Mouse (Mus musculus): ENCODE measurements around the gene Exoc4. TPM values are rescaled to one million over a fixed set of nuclear protein-coding genes. Genes with fewer than 3 reads are reported as not detected.

Gene Exoc4
- polyA plus RNA-seq, 1 experiment from 2014 or later: 40.2 TPM

GRCm38 (mm10) chr6:33823171-33823570 is 574.3 kb downstream of the Exoc4 start:
- Histone ChIP-seq H3K9ac (replicated peaks; ENCODE audit: low read depth, low read length) (no peak overlapping the region), H3K27me3 (ENCODE audit: control insufficient read depth, insufficient read depth, low read length) (no peaks in the 10 kb centered on the region), H3K9me3 (ENCODE audit: control insufficient read depth, low read depth, low read length) (no peaks in the 10 kb centered on the region), H3K4me1 (ENCODE audit: control insufficient read depth, insufficient read depth, low read length) (no peaks in the 10 kb centered on the region), H3K27ac (ENCODE audit: low read length) (no peak overlapping the region), H3K4me3 (ENCODE audit: low read depth, low read length) (no peak overlapping the region), H3K36me3 (ENCODE audit: control insufficient read depth, insufficient read depth, low read length) (no peaks in the 10 kb centered on the region), H3K4me2 (replicated peaks; ENCODE audit: low read depth, low read length) (no peak overlapping the region)
- ATAC-seq (ENCODE audit: insufficient number of reproducible peaks, insufficient read depth, low FRiP score, low read depth): no peak
- WGBS: 80% methylated on average over 2 of the region's 2 CpGs

- Histone ChIP-seq H3K9me3 (ENCODE audit: control insufficient read depth, low read depth, low read length) (no peaks in the 10 kb centered on the region), H3K4me1 (ENCODE audit: control insufficient read depth, insufficient read depth, low read length) (no peaks in the 10 kb centered on the region), H3K27me3 (ENCODE audit: control insufficient read depth, insufficient read depth, low read length) (no peaks in the 10 kb centered on the region), H3K4me3 (ENCODE audit: low read depth, low read length) (no peak overlapping the region), H3K4me2 (replicated peaks; ENCODE audit: low read depth, low read length) (no peak overlapping the region), H3K36me3 (ENCODE audit: control insufficient read depth, insufficient read depth, low read length) (no peaks in the 10 kb centered on the region), H3K27ac (ENCODE audit: low read length) (no peak overlapping the region), H3K9ac (replicated peaks; ENCODE audit: low read depth, low read length) (no peak overlapping the region)
- ATAC-seq (ENCODE audit: insufficient number of reproducible peaks, insufficient read depth, low FRiP score, low read depth): no peak
- 65% methylated on average over 6 of the region's 6 CpGs for WGBS
Observed at GRCm38 (mm10) chr6:33823777-33824302, 575.0 kb downstream of the Exoc4 start.

DNA sequence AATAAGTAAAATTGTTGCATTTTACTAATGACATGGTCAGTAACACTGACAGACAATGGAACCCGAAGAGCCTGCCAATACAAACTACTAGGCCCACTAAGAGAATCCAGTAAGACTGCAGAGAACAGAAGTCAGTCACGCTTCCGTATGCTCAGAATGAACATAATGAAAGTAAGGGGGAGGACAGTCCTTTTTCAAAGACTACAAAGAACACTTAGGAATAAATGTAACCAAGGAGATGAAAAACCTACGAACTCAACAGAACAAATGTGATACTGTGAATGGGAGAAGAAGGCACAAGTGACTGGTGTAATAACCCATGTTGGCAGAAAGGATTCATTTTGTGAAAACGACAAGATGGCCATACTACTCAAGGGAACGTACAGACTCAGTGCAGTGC is 579.6 kb downstream of the Exoc4 start:
- WGBS: 93% methylated on average over 6 of the region's 6 CpGs
- H3K9me3 ChIP-seq (ENCODE audit: control insufficient read depth, low read depth, low read length): no peaks in the 10 kb centered on the region
- H3K36me3 ChIP-seq (ENCODE audit: control insufficient read depth, insufficient read depth, low read length): no peaks in the 10 kb centered on the region
- no peak overlapping the region for H3K9ac ChIP-seq (replicated peaks; ENCODE audit: low read depth, low read length)
- no peak overlapping the region for H3K4me2 ChIP-seq (replicated peaks; ENCODE audit: low read depth, low read length)
- no peaks in the 10 kb centered on the region for H3K27me3 ChIP-seq (ENCODE audit: control insufficient read depth, insufficient read depth, low read length)
- no peaks in the 10 kb centered on the region for H3K4me1 ChIP-seq (ENCODE audit: control insufficient read depth, insufficient read depth, low read length)
- H3K4me3 ChIP-seq (ENCODE audit: low read depth, low read length): no peak overlapping the region
- H3K27ac ChIP-seq (ENCODE audit: low read length): no peak overlapping the region
- ATAC-seq (ENCODE audit: insufficient number of reproducible peaks, insufficient read depth, low FRiP score, low read depth): no peak

- Histone ChIP-seq H3K4me1 (ENCODE audit: control insufficient read depth, insufficient read depth, low read length) (no peaks in the 10 kb centered on the region), H3K9me3 (ENCODE audit: control insufficient read depth, low read depth, low read length) (no peaks in the 10 kb centered on the region), H3K36me3 (ENCODE audit: control insufficient read depth, insufficient read depth, low read length) (no peaks in the 10 kb centered on the region), H3K27me3 (ENCODE audit: control insufficient read depth, insufficient read depth, low read length) (no peaks in the 10 kb centered on the region), H3K27ac (ENCODE audit: low read length) (no peak overlapping the region), H3K4me2 (replicated peaks; ENCODE audit: low read depth, low read length) (no peak overlapping the region), H3K4me3 (ENCODE audit: low read depth, low read length) (no peak overlapping the region), H3K9ac (replicated peaks; ENCODE audit: low read depth, low read length) (no peak overlapping the region)
- ATAC-seq (ENCODE audit: insufficient number of reproducible peaks, insufficient read depth, low FRiP score, low read depth): no peak
- WGBS: 93% methylated on average over 4 of the region's 4 CpGs
Observed at GRCm38 (mm10) chr6:33829261-33829660, 580.4 kb downstream of the Exoc4 start.

DNA sequence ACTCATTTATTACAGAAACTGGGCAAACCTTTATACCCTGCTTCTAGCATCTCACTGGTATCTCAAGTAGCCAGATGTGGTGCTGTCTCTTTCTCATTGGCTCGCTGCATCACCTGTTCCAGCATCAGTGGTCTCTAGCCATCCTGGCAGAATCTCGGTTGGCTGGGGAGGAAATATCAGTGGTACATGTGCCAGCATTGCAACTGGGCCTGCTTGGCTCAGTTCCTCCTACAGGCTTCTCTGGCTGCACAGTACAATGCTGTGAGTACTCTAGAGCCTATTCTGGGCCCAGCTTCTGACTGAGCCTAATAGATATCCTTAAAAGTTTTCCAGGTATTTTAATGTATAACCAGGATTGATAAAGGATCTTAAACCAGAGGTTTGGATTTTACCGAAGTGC is 582.4 kb downstream of the Exoc4 start:
- Histone ChIP-seq H3K27me3 (ENCODE audit: control insufficient read depth, insufficient read depth, low read length) (no peaks in the 10 kb centered on the region), H3K36me3 (ENCODE audit: control insufficient read depth, insufficient read depth, low read length) (no peaks in the 10 kb centered on the region), H3K9me3 (ENCODE audit: control insufficient read depth, low read depth, low read length) (no peaks in the 10 kb centered on the region), H3K4me3 (ENCODE audit: low read depth, low read length) (no peak overlapping the region), H3K27ac (ENCODE audit: low read length) (no peak overlapping the region), H3K4me1 (ENCODE audit: control insufficient read depth, insufficient read depth, low read length) (no peaks in the 10 kb centered on the region), H3K9ac (replicated peaks; ENCODE audit: low read depth, low read length) (no peak overlapping the region), H3K4me2 (replicated peaks; ENCODE audit: low read depth, low read length) (no peak overlapping the region)
- no peak for ATAC-seq (ENCODE audit: insufficient number of reproducible peaks, insufficient read depth, low FRiP score, low read depth)
- WGBS: 92% methylated on average over 3 of the region's 3 CpGs

DNA sequence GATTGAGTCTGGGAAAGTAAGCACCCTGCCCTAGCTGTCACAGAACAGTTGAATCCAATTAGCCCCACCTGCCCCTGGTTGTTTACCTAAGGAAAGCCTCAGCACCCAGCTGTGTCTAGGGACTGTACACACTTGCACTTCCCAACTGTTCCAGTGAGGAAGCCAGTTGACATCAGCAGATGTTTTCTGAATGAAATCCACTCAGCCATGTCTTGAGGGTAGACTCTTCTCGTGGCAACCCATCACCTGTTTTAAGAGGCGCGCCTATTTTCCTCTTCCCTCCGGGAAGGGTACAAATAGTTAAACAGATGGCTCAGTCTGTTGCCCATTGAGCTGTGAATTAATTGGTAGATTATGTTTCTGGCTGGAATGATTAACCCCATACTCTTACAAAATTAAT is 584.1 kb downstream of the Exoc4 start:
- Histone ChIP-seq H3K4me3 (ENCODE audit: low read depth, low read length) (no peak overlapping the region), H3K9ac (replicated peaks; ENCODE audit: low read depth, low read length) (no peak overlapping the region), H3K4me2 (replicated peaks; ENCODE audit: low read depth, low read length) (no peak overlapping the region), H3K4me1 (ENCODE audit: control insufficient read depth, insufficient read depth, low read length) (no peaks in the 10 kb centered on the region), H3K27me3 (ENCODE audit: control insufficient read depth, insufficient read depth, low read length) (no peaks in the 10 kb centered on the region), H3K36me3 (ENCODE audit: control insufficient read depth, insufficient read depth, low read length) (no peaks in the 10 kb centered on the region), H3K27ac (ENCODE audit: low read length) (no peak overlapping the region), H3K9me3 (ENCODE audit: control insufficient read depth, low read depth, low read length) (no peaks in the 10 kb centered on the region)
- no peak for ATAC-seq (ENCODE audit: insufficient number of reproducible peaks, insufficient read depth, low FRiP score, low read depth)
- WGBS: 74% methylated on average over 4 of the region's 4 CpGs

- Histone ChIP-seq H3K27me3 (ENCODE audit: control insufficient read depth, insufficient read depth, low read length) (no peaks in the 10 kb centered on the region), H3K9ac (replicated peaks; ENCODE audit: low read depth, low read length) (no peak overlapping the region), H3K4me3 (ENCODE audit: low read depth, low read length) (no peak overlapping the region), H3K27ac (ENCODE audit: low read length) (no peak overlapping the region), H3K4me2 (replicated peaks; ENCODE audit: low read depth, low read length) (no peak overlapping the region), H3K36me3 (ENCODE audit: control insufficient read depth, insufficient read depth, low read length) (no peaks in the 10 kb centered on the region), H3K4me1 (ENCODE audit: control insufficient read depth, insufficient read depth, low read length) (no peaks in the 10 kb centered on the region), H3K9me3 (ENCODE audit: control insufficient read depth, low read depth, low read length) (no peaks in the 10 kb centered on the region)
- ATAC-seq (ENCODE audit: insufficient number of reproducible peaks, insufficient read depth, low FRiP score, low read depth): no peak
- 93% methylated on average over 3 of the region's 3 CpGs for WGBS
Observed at GRCm38 (mm10) chr6:33836048-33836780, 587.3 kb downstream of the Exoc4 start.

- ATAC-seq (ENCODE audit: insufficient number of reproducible peaks, insufficient read depth, low FRiP score, low read depth): no peak
- no peak overlapping the region for H3K4me3 ChIP-seq (ENCODE audit: low read depth, low read length)
- WGBS: 61% methylated on average over 1 of the region's 1 CpGs
- no peaks in the 10 kb centered on the region for H3K9me3 ChIP-seq (ENCODE audit: control insufficient read depth, low read depth, low read length)
- H3K9ac ChIP-seq (replicated peaks; ENCODE audit: low read depth, low read length): no peak overlapping the region
- H3K27me3 ChIP-seq (ENCODE audit: control insufficient read depth, insufficient read depth, low read length): no peaks in the 10 kb centered on the region
- no peak overlapping the region for H3K4me2 ChIP-seq (replicated peaks; ENCODE audit: low read depth, low read length)
- no peaks in the 10 kb centered on the region for H3K4me1 ChIP-seq (ENCODE audit: control insufficient read depth, insufficient read depth, low read length)
- H3K36me3 ChIP-seq (ENCODE audit: control insufficient read depth, insufficient read depth, low read length): no peaks in the 10 kb centered on the region
- no peak overlapping the region for H3K27ac ChIP-seq (ENCODE audit: low read length)
Observed at GRCm38 (mm10) chr6:33842901-33843300, 594.0 kb downstream of the Exoc4 start.

- H3K27ac ChIP-seq (ENCODE audit: low read length): no peak overlapping the region
- no peaks in the 10 kb centered on the region for H3K27me3 ChIP-seq (ENCODE audit: control insufficient read depth, insufficient read depth, low read length)
- H3K4me3 ChIP-seq (ENCODE audit: low read depth, low read length): no peak overlapping the region
- no peak for ATAC-seq (ENCODE audit: insufficient number of reproducible peaks, insufficient read depth, low FRiP score, low read depth)
- no peaks in the 10 kb centered on the region for H3K36me3 ChIP-seq (ENCODE audit: control insufficient read depth, insufficient read depth, low read length)
- WGBS: 70% methylated on average over 3 of the region's 3 CpGs
- H3K9me3 ChIP-seq (ENCODE audit: control insufficient read depth, low read depth, low read length): no peaks in the 10 kb centered on the region
- H3K4me2 ChIP-seq (replicated peaks; ENCODE audit: low read depth, low read length): no peak overlapping the region
- no peak overlapping the region for H3K9ac ChIP-seq (replicated peaks; ENCODE audit: low read depth, low read length)
- no peaks in the 10 kb centered on the region for H3K4me1 ChIP-seq (ENCODE audit: control insufficient read depth, insufficient read depth, low read length)
Observed at GRCm38 (mm10) chr6:33859049-33859448, 610.2 kb downstream of the Exoc4 start.
